Mouse (Mus musculus): ENCODE data around the gene Gm20517. TPM values are rescaled to one million over a fixed set of nuclear protein-coding genes. Genes with fewer than 3 reads are reported as not detected.
A peak's percentile ranks its signal among the peaks of the same experiment; 100 is the strongest.

Gene Gm20517
- not detected in 2 replicates for polyA plus RNA-seq (2012; ENCODE audit: insufficient read depth, insufficient read length, low replicate concordance, missing spikeins)

- 0 out of 2 replicates have a peak, but pooled peaks have one; percentile 40 for TF ChIP-seq POLR2A (IDR thresholded peaks at IDR 0.05; ENCODE audit: insufficient read depth, low read depth, low read length)
- TF ChIP-seq CTCF (IDR thresholded peaks at IDR 0.05; ENCODE audit: insufficient read depth, low read depth, low read length), result peak; percentile 85
- H3K27ac ChIP-seq (ENCODE audit: insufficient read depth, low read depth, low read length), result peak within 1 kb of the TSS; percentile 70
- peak within 1 kb of the TSS; percentile 67 for H3K4me3 ChIP-seq (ENCODE audit: insufficient read depth, low read depth, low read length)
- WGBS, result under 1% methylated on average over 59 of the region's 59 CpGs
- peaks cover 10% of the 10 kb centered on the region for H3K4me1 ChIP-seq (ENCODE audit: control insufficient read depth, insufficient read depth, low read length)
These were observed at the start of gene Gm20517, which contains the start of the genes Bysl and Med20 for GRCm38 (mm10) chr17:47610849-47611660. TSS of gene Gm20517 (plus strand) at chr17:47611589. TSS of gene Bysl (minus strand) at chr17:47611492. TSS of gene Med20 (plus strand) at chr17:47611582.

DNA sequence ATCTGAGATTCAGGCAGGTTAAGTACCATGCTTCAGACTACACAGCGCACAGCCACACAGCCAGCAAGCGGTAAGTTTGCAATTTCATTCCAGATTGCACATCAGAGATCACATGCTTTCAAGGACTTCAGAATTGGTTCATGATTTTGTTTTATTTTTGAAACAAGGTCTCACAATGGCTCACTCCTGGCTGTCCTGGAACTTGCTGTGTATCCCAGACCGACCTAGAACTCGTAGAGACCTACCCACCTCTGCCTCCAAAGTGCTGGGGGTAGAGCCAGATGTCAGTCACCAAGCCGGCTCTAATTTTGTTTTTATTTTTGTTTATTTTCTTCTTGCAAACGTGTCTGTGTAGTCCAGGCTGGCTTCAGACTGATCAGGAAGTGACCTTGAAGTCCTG lies 48.5 kb upstream of the Gm20517 start:
- H3K27ac ChIP-seq (ENCODE audit: insufficient read depth, low read depth, low read length), result no peak overlapping the region
- WGBS, result 85% methylated on average over 6 of the region's 6 CpGs

DNA sequence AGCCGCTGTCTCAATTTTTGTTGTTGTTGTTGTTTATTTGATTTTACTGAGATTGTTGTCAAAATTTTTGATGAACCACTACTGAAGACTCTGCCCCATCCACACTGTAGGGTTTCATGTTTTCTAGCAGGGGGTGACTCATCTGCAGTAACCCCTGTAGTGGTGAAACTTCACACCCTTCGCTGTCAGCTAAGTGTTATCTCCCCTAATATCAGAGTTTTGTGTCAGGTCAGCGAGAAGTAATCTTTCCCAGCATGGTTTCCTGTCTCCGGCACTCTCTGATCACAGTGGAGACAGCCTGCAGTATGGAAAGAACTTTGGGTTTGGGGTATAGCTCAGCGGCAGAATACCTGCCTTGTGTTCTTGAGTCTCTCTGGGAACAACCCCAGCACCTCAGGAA lies 46.8 kb upstream of the Gm20517 start:
- Histone ChIP-seq H3K4me3 (ENCODE audit: insufficient read depth, low read depth, low read length) (no peak overlapping the region), H3K4me1 (ENCODE audit: control insufficient read depth, insufficient read depth, low read length) (no peaks in the 10 kb centered on the region), H3K27ac (ENCODE audit: insufficient read depth, low read depth, low read length) (no peak overlapping the region)
- 94% methylated on average over 5 of the region's 5 CpGs for WGBS
- TF ChIP-seq POLR2A (IDR thresholded peaks at IDR 0.05; ENCODE audit: insufficient read depth, low read depth, low read length) (no peak), CTCF (IDR thresholded peaks at IDR 0.05; ENCODE audit: insufficient read depth, low read depth, low read length) (no peak)

More for the DNA sequence above, 48.5 kb upstream of the Gm20517 start:
- H3K4me3 ChIP-seq (ENCODE audit: insufficient read depth, low read depth, low read length), result no peak overlapping the region
- TF ChIP-seq CTCF (IDR thresholded peaks at IDR 0.05; ENCODE audit: insufficient read depth, low read depth, low read length), result no peak
- no peak for TF ChIP-seq POLR2A (IDR thresholded peaks at IDR 0.05; ENCODE audit: insufficient read depth, low read depth, low read length)
- H3K4me1 ChIP-seq (ENCODE audit: control insufficient read depth, insufficient read depth, low read length), result no peaks in the 10 kb centered on the region

DNA sequence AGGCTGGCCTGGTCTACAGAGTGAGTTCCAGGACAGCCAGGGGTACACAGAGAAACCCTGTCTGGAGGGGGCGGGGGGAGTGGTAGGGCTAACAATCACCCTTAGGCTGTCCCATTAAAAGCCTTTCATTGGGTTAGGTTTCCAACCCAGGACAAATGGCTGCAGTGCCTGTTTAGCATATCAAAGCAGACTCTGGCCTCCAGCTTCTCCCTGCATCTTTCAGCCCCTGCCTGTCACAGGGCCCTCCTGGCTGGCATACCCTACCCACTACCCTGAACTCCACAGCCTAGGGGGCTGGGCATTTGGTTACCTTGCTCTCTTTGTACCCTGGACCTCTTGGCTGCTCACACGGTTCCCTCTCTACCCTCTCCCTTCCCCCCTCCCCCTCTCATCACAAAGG lies 45.3 kb upstream of the Gm20517 start:
- TF ChIP-seq POLR2A (IDR thresholded peaks at IDR 0.05; ENCODE audit: insufficient read depth, low read depth, low read length) (no peak), CTCF (IDR thresholded peaks at IDR 0.05; ENCODE audit: insufficient read depth, low read depth, low read length) (no peak)
- no peaks in the 10 kb centered on the region for H3K4me1 ChIP-seq (ENCODE audit: control insufficient read depth, insufficient read depth, low read length)
- H3K4me3 ChIP-seq (ENCODE audit: insufficient read depth, low read depth, low read length), result no peak overlapping the region
- no peak overlapping the region for H3K27ac ChIP-seq (ENCODE audit: insufficient read depth, low read depth, low read length)
- 36% methylated on average over 2 of the region's 2 CpGs for WGBS

GRCm38 (mm10) chr17:47567271-47567670 lies 44.1 kb upstream of the Gm20517 start:
- no peaks in the 10 kb centered on the region for H3K4me1 ChIP-seq (ENCODE audit: control insufficient read depth, insufficient read depth, low read length)
- TF ChIP-seq CTCF (IDR thresholded peaks at IDR 0.05; ENCODE audit: insufficient read depth, low read depth, low read length), result no peak
- no peak for TF ChIP-seq POLR2A (IDR thresholded peaks at IDR 0.05; ENCODE audit: insufficient read depth, low read depth, low read length)
- 84% methylated on average over 3 of the region's 3 CpGs for WGBS
- no peak overlapping the region for H3K4me3 ChIP-seq (ENCODE audit: insufficient read depth, low read depth, low read length)
- H3K27ac ChIP-seq (ENCODE audit: insufficient read depth, low read depth, low read length), result no peak overlapping the region

DNA sequence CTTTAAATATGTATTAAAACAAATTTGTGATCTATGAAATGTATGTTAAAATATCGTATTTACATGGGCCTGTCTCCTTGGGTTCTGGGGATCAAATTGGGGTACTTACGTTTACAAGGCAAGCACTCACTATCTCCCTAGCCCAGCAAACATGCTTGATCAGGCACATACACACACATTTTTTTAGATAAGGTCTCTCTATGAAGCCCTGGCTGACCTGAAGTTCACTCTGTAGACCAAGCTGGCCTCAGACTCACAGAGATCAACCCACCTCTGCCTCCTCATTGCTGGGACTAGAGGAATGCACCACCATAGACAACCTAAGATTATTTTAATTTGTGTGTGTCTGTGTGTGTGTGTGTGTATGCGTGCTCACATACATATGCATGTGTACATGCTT lies 43.0 kb upstream of the Gm20517 start:
- H3K4me3 ChIP-seq (ENCODE audit: insufficient read depth, low read depth, low read length), result no peak overlapping the region
- TF ChIP-seq CTCF (IDR thresholded peaks at IDR 0.05; ENCODE audit: insufficient read depth, low read depth, low read length) (no peak), POLR2A (IDR thresholded peaks at IDR 0.05; ENCODE audit: insufficient read depth, low read depth, low read length) (no peak)
- WGBS, result 95% methylated on average over 3 of the region's 3 CpGs

GRCm38 (mm10) chr17:47568951-47569527 lies 42.4 kb upstream of the Gm20517 start:
- 70% methylated on average over 10 of the region's 10 CpGs for WGBS
- no peak overlapping the region for H3K4me3 ChIP-seq (ENCODE audit: insufficient read depth, low read depth, low read length)
- no peak for TF ChIP-seq CTCF (IDR thresholded peaks at IDR 0.05; ENCODE audit: insufficient read depth, low read depth, low read length)
- TF ChIP-seq POLR2A (IDR thresholded peaks at IDR 0.05; ENCODE audit: insufficient read depth, low read depth, low read length), result no peak
- H3K4me1 ChIP-seq (ENCODE audit: control insufficient read depth, insufficient read depth, low read length), result no peaks in the 10 kb centered on the region
- H3K27ac ChIP-seq (ENCODE audit: insufficient read depth, low read depth, low read length), result no peak overlapping the region

More for the DNA sequence above, 43.0 kb upstream of the Gm20517 start:
- no peak overlapping the region for H3K27ac ChIP-seq (ENCODE audit: insufficient read depth, low read depth, low read length)
- H3K4me1 ChIP-seq (ENCODE audit: control insufficient read depth, insufficient read depth, low read length), result no peaks in the 10 kb centered on the region

DNA sequence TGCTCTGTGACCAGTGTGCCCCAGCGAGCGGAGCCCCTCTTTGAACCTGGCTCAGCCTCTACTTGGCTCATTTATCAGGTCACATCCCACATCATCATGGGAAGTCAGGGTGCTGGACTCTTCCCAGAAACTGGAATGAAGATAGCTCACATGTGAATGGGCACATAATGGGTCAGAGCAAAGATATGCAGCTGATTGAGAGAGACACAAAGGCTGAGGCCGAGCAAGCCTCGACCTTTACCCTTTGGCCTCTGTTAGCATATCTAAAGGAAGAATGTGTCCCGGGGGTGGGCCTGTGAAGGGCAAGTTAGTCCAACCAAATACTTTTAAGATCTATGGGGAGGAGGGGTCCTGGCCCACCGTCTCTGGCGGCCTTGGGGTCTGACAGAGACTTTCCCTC lies 39.8 kb upstream of the Gm20517 start:
- Histone ChIP-seq H3K4me1 (ENCODE audit: control insufficient read depth, insufficient read depth, low read length) (no peaks in the 10 kb centered on the region), H3K4me3 (ENCODE audit: insufficient read depth, low read depth, low read length) (no peak overlapping the region), H3K27ac (ENCODE audit: insufficient read depth, low read depth, low read length) (no peak overlapping the region)
- WGBS, result 58% methylated on average over 7 of the region's 7 CpGs
- TF ChIP-seq POLR2A (IDR thresholded peaks at IDR 0.05; ENCODE audit: insufficient read depth, low read depth, low read length) (no peak), CTCF (IDR thresholded peaks at IDR 0.05; ENCODE audit: insufficient read depth, low read depth, low read length) (no peak)

DNA sequence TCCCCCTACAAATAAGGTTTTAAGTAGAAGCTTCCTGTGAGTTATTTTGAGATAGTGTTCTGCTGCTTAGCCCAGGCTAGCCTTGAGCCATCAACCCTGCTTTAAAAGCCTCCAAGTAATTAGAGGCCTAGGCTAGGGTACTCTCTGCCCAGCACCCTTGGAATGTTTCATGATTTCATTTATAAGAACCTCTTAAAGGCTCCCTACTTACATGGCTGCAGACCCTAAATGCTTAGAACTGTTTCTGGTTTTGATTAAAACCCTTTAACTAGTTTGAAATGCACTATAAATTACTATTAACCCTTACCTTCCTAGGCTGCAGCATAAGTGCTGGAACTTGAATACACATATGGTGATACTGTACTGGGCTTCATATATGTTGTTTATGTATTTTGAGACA lies 39.0 kb upstream of the Gm20517 start:
- H3K4me3 ChIP-seq (ENCODE audit: insufficient read depth, low read depth, low read length), result no peak overlapping the region
- TF ChIP-seq POLR2A (IDR thresholded peaks at IDR 0.05; ENCODE audit: insufficient read depth, low read depth, low read length), result no peak
- no peak for TF ChIP-seq CTCF (IDR thresholded peaks at IDR 0.05; ENCODE audit: insufficient read depth, low read depth, low read length)
- H3K27ac ChIP-seq (ENCODE audit: insufficient read depth, low read depth, low read length), result no peak overlapping the region
- H3K4me1 ChIP-seq (ENCODE audit: control insufficient read depth, insufficient read depth, low read length), result no peaks in the 10 kb centered on the region
